Mouse (Mus musculus) spleen, postnatal 4 days (tissue): ENCODE results near the gene Ntmt1.

ENCODE experiments used
- DNase-seq, 2 experiments: peaks; one replicate each; pipeline ENCODE4 v3.0.0; 2022; ENCODE audit warnings: low spot score in 2 of 2

The Ntmt1 gene

GRCm38 (mm10) chr2:30864968-30865381, 57.3 kb downstream of the Ntmt1 start:
- no peak for DNase-seq

- DNase-seq: no peak
These were observed 57.8 kb downstream of the Ntmt1 start for GRCm38 (mm10) chr2:30865426-30865825.

DNA sequence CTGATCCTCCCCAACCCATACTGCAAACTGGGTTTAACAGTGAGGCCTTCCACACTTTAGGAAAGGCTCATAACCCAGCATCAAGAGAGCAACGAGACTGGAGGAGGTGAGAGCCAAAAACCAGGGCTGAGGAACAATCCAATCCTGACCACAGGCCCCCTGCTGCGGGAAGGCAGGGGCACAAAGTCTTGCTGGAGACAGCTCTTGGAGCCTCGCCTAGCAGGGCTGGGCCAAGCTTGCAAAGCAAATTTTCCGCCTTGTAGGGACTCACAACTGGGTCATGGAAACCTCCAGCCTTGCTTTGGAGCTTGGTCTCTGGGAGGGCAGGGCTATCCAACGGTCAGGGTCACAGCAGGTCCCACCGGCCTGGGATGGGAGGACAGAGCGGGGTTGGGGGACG, 63.2 kb downstream of the Ntmt1 start:
- DNase-seq: no peak
